In the genomic region with DNA sequence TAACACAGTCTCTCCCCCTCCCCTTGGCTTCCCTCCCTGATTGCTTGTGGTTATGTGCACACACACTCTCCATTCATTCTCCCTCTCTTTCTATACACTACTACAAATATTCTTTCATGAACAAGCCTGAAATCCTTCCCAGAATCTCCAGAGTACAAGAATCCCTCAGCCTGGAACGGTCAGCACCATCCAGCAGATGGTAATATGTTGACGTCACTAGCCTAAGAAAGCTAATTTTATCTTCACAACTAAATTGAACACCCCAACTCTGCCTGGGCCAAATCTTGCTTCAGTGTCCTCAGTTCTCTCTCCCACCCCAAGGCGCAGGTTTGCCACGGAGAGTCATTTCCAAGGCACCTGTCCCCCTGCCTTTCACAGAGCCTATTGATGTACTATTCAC, we compare ENCODE assay signal across 10 mouse cellular contexts.
"Had no signal": no experiment of that assay in that cellular context is flagged by ENCODE, and none has a peak within 500 bp of the region (broad histone marks: within the 10 kb centered on the region; RNA-seq: fewer than 3 reads in every experiment).

No protein-coding gene starts in this region.

- H3K4me3 ChIP-seq: limb, embryonic 12.5 days; liver, embryonic 13.5 days; lung, embryonic 15.5 days; megakaryocyte, embryonic 14.5 days; midbrain, embryonic 15.5 days; neural tube, embryonic 12.5 days had no signal

- DNase-seq: kidney, adult 8-10 months; liver, embryonic 13.5 days; liver, postnatal 0 days; lung, postnatal 14 days had no signal

- H3K27ac ChIP-seq: limb, embryonic 12.5 days; liver, embryonic 13.5 days; lung, embryonic 15.5 days; macrophage; midbrain, embryonic 15.5 days; neural tube, embryonic 12.5 days had no signal

- H3K4me1 ChIP-seq: limb, embryonic 12.5 days; liver, embryonic 13.5 days; lung, embryonic 15.5 days; megakaryocyte, embryonic 14.5 days; midbrain, embryonic 15.5 days; neural tube, embryonic 12.5 days had no signal

- ATAC-seq: liver, postnatal 0 days; midbrain, embryonic 15.5 days had no signal

- H3K27me3 ChIP-seq: liver, embryonic 13.5 days; lung, embryonic 15.5 days; megakaryocyte, embryonic 14.5 days; midbrain, embryonic 15.5 days; neural tube, embryonic 12.5 days had no signal
